Mouse (Mus musculus) B cell, adult 2 months (primary cell): Measurements from ENCODE around the gene Rnf151.
"Not testable (repeated sequence)": the region's sequence is repeated elsewhere in the genome, so short reads cannot be mapped to it uniquely, and the experiment has no call there.

Experiments
- DNase-seq, 2 experiments: peaks; one replicate each; pipeline ENCODE4 v3.0.0; 2022

The Rnf151 gene

GRCm38 (mm10) chr17:24701251-24701650 is 16.6 kb downstream of the Rnf151 start:
- DNase-seq: no peak

DNA sequence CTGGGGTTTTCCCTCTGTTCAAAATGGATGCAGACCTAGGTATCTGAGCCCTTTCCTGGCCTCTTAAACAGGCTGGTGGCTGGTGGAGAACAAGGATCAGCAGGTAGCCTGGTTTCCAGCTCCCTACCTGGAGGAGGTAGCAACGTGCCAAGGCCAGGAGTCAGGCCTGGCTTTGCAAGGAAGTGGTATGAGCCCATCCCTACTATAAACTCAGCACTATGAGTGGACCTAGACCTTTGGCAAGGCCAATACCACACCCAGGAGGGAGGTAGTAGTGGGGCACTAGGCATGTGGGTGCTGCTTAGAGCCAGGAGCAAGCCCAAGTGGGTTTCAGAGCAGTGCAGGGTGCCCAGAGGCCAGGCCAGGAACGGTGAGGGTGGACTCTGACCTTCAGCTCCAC is 18.4 kb downstream of the Rnf151 start:
- no peak for DNase-seq

GRCm38 (mm10) chr17:24698715-24699114 is 19.1 kb downstream of the Rnf151 start:
- DNase-seq: no peak

DNA sequence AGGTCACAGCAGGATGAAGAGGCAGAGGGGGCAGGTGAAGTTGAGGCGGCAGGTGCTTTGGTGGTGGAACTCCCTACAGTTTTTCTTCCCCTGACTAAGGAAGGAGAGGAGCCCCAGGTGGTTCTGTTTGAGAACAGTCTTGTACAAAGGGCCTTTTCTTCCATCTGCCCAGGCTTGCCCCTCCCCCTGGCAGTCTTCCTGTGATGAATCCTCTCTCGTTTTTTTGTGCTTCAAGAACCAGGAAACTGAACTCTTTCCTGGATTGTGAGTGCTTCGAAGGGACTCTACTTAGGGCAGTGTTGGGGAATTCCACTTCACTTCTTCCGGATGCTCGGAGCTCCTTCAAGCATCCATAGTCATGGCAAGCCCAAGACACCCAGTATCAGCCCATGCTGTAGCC is 19.9 kb downstream of the Rnf151 start:
- DNase-seq: no peak

GRCm38 (mm10) chr17:24696011-24696697 is 21.7 kb downstream of the Rnf151 start, which contains the start of the genes Gfer and Noxo1:
Gene Gfer (minus strand): TSS chr17:24696156.
Gene Noxo1 (plus strand): TSS chr17:24696234.
- DNase-seq: peak; percentile 76 to 80

- DNase-seq: no peak
Observed at GRCm38 (mm10) chr17:24695326-24696010, 22.4 kb downstream of the Rnf151 start.

DNA sequence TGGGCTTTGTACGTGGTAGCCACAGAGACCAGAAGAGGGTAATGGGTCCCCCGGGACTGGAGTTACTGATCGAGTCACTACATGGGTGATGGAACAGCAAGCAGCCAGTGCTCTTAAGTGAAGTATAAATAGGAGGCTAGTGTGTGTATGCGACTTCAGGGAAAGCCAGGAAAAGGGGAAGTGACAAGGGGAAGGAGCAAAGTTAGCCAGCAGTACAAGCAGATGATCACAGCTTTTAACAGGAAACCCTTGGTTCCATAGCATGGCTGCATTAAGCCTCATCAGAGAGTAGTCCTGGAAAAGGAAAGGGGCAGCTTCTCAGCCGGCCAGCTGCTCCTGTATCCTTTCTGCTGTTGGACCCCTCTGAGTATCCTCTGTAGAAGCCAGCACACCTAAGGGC is 25.5 kb downstream of the Rnf151 start:
- no peak for DNase-seq

- peak in 1 of 2 experiments; percentile 26 for DNase-seq
Observed at GRCm38 (mm10) chr17:24689251-24690081, 28.4 kb downstream of the Rnf151 start, which contains the start of gene Syngr3. Gene Syngr3 (minus strand): TSS chr17:24689955.

DNA sequence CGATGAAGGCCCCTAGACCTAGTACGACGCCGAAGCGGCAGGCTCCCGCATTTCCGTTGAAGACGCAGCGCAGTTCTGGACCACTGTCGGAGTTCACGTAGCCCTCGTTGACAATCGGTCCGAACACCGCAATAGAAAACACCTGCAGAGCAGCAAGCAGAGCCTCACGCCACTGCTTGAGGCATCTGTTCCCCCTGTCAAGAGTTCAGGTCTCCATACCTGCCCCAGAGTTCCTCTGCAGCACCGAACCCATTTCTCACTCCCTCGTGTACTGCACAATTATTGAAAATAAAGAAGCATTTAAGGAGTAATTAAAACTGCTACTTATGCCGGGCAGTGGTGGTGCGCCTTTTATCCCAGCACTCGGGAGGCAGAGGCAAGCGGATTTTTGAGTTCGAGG is 30.3 kb downstream of the Rnf151 start:
- DNase-seq: no peak

DNA sequence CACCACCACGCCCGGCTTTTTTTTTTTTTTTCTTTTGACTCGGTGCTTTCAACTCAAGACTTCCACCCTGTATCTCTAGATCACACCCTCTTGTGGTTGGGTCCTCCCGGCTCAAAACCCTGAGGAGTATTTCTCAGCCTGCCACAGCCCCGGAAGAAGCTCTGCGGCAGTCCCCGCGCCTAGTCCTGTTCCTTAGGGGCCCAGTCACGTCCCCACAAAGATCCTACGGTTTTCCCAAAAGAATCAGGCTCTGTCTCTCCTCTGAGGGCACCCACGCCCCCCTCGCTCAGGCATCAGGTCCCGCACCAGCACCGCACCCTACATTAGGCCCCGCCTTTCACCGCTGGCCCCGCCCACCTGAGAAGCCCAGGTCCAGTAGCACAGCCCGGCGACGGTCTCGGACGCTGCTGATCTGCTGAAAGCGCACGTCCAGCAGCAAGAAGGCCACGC is 30.7 kb downstream of the Rnf151 start:
- peak; percentile 66 to 68 for DNase-seq

DNA sequence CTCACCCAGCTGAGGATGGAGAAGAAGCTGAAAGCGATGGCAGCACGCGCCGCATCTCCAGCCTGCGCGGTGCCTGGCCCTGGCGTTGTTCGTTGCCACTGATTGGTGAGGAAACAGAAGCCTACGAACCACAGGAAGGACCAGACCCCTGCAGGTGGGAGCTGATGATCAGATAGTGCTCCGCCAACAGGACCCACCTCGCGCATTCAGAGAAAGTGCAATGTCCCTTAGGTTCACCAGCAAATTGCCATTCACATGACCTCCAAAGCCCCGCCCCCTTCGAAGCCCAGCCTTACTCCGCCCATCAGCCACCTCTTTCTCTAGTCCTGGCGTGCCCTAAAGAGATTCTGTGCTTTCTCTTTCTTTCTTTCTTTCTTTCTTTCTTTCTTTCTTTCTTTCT is 31.3 kb downstream of the Rnf151 start:
- peak; percentile 72 to 78 for DNase-seq

GRCm38 (mm10) chr17:24677500-24678080 is 40.3 kb downstream of the Rnf151 start:
- DNase-seq: no peak

DNA sequence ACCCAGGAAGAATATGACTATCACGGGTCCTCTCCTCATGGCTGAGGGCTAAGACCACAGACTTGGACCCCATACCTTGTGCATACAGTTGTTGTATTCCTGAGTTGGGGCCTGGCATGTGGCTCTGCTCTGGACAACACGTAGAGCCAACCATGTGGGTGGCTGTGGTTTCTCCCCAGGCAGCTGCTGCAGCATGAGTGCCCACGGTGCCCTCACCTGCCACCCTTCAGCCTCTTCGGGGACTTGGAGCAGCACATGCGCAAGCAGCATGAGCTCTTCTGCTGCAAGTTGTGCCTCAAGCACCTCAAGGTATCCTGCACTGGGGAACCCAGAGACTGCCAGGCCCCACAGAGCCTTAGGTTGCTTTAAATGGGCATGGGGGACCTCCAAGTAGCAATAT is 41.0 kb downstream of the Rnf151 start:
- DNase-seq: no peak

DNA sequence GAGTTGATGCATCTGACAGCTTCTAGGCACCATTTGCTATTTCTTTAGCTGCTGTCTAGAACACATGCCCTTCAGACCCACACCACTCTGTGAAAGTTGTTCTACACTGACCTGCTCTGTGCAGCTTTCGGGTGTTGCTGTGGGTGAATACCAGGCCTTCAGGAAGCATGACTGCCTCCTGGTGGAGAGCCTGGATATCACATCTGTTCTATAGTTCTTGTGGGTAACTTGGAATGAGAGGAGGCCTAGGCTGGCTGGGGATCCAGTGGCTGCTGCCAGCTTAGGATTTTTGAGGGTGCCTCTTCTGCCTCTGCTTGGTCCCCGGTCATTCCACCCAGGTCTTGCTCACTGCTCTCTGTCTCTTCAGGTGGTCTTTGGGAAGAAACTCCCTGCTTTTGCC is 41.7 kb downstream of the Rnf151 start:
- DNase-seq: peak; percentile 82 to 86

- DNase-seq: no peak
Observed at GRCm38 (mm10) chr17:24674277-24674676, 43.6 kb downstream of the Rnf151 start.

DNA sequence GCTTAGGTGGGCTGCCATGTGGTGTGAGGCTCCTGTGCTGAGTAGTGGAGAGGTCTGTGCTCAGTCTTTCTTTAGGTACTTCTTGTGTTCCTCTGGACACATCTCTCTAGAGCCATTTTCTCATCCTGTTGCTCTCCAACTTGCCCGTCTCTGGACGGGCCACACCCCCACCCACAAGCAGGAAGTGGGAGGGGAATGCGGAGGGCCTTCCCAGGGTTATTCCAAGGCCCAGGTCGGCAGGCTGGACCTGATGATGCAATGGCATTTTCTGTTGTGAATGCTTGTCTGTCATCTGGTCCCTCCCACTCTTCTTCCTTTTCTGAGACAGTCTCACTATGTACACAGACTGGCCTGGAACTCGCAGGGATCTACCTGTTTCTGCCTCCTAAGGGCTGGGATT is 45.7 kb downstream of the Rnf151 start:
- no peak for DNase-seq

DNA sequence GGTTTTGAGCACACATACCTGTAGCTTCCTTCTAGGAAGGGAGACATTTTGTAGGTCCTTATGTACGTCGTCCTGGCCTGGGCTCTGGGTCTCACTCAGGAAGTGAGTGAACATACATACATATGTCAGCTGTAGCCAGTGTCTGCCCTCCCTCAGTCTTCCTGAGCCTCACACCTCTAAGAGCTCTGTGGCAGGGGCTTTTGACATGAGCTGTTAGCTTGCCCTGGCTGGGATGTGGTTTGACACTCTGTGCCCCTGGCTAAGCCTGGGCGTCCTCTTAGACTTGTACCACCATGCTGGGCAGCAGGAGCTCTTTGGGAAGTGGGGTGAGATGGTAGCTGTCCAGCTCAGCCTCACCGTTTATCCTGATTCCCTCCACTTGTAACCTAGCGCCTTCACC is 46.5 kb downstream of the Rnf151 start:
- DNase-seq: no peak

DNA sequence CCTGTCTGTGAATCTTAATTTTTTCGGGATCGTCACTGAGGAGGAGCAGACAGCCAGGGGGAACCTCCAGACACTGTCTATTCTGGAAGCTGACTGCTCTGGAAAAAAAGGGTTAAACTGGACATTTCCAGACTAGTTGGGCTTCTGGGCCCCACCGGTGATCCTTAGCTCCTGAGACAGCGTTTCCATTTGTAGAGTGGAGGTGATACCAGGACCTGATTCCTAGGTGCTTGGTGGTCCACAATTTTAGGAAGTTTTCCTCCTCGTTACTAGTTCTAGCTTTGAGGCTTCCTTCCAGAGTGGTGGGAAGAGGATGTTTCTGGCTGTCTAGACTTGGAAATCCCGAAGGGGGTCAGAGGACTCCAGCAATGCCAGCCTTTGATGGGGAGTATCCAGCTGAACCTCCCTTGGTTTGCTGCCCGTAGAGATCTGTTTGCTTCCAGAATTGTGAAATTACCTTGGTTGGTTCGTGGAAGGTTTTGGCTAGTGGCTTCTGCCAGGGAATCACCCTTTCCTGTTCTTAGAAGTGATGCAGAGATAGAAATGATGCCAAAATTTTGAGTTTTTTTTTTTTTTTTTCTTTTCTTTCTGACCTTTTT is 47.5 kb downstream of the Rnf151 start:
- no peak for DNase-seq

DNA sequence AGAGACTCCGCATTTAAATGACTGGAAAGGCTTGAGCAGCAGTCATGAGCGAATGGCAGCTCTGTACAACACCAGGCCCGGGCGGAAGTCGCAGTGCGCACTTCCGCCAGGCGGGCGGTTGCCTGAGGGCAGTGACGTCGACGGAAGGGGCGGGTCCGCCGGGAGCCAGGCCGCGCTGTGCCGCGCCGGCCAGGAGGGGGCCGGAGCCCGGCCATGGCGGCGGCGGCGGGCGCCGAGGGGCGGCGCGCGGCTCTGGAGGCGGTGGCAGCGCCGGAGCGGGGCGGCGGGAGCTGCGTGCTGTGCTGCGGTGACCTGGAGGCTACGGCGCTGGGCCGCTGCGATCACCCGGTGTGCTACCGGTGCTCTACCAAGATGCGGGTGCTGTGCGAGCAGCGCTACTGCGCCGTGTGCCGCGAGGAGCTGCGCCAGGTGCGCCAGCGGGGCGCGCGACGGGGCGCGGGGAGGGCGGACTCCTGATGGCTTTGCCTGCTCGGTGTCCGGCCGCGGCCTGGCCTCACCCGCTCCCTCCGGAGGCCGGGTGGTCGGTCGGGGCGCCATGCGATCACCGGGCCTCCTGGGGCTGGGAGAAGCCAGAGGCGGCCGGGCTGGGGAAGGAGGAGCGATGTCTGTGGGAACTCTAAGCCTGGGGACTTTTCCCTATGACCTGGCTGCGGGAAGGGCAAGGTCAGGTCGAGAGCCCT is 48.2 kb downstream of the Rnf151 start, which contains the start of gene Zfp598:
TSS of gene Zfp598 (plus strand) at position 143 of the 701 bp plus-strand sequence.
- DNase-seq: peak; percentile 98 to 99

GRCm38 (mm10) chr17:24669214-24669544 is 48.7 kb downstream of the Rnf151 start:
- DNase-seq: not testable (repeated sequence)

GRCm38 (mm10) chr17:24667416-24667815 is 50.4 kb downstream of the Rnf151 start:
- peak; percentile 71 to 74 for DNase-seq

- DNase-seq: not testable (repeated sequence)
Observed at GRCm38 (mm10) chr17:24667011-24667410, 50.9 kb downstream of the Rnf151 start.
